Comparison of ENCODE assay signal across 45 mouse cellular contexts in the genomic region with DNA sequence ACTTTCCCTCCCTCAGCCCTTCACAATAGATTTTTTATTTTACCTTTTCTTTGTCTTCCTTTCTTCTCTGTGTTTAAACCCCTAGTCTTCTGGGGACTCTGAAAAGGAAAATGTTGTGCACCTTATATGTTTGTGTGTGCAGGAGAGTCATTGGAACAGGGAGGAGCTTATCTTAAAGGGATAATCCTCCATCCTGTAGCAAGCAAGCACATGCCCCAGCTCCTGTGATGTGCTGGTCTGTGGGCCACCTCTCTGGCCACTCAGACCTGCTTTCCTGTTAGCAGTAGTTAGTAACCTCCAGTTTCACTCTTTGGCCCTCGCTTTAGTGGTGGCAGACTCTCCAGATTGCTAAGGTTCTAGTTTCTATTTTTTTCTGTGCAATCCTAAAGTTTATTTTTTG. TPM values are rescaled to one million over a fixed set of nuclear protein-coding genes. Genes with fewer than 3 reads are reported as not detected.
"Had no signal": no experiment of that assay in that cellular context is flagged by ENCODE, and none has a peak within 500 bp of the region (broad histone marks: within the 10 kb centered on the region; RNA-seq: fewer than 3 reads in every experiment).

A gene (minus strand): TSS at position 101 of the 400 bp plus-strand sequence.

- H3K27ac ChIP-seq: left cerebral cortex, adult 2 months; limb, embryonic 10.5 days; limb, embryonic 12.5 days; limb, embryonic 13.5 days; limb, embryonic 15.5 days; liver, embryonic 12.5 days; liver, embryonic 13.5 days; liver, embryonic 14.5 days; liver, embryonic 15.5 days; lung, embryonic 15.5 days; macrophage; midbrain, embryonic 10.5 days; midbrain, embryonic 12.5 days; midbrain, embryonic 13.5 days; midbrain, embryonic 15.5 days; neural tube, embryonic 12.5 days had no signal

- H3K4me1 ChIP-seq: limb, embryonic 10.5 days; limb, embryonic 12.5 days; limb, embryonic 13.5 days; limb, embryonic 15.5 days; liver, embryonic 12.5 days; liver, embryonic 13.5 days; liver, embryonic 15.5 days; lung, embryonic 15.5 days; megakaryocyte, embryonic 14.5 days; midbrain, embryonic 10.5 days; midbrain, embryonic 12.5 days; midbrain, embryonic 13.5 days; midbrain, embryonic 15.5 days; neural tube, embryonic 12.5 days had no signal

- DNase-seq: left cerebral cortex, postnatal 4 days; liver; liver, embryonic 13.5 days; lung, adult 18-20 months; lung, embryonic 14.5 days; lung, postnatal 10 days; lung, postnatal 14 days; lung, postnatal 36 days; lung, postnatal 4 days; midbrain, embryonic 14.5 days had no signal

- H3K4me2 ChIP-seq: limb, embryonic 12.5 days; limb, embryonic 13.5 days; limb, embryonic 15.5 days; liver, embryonic 11.5 days; liver, embryonic 12.5 days; liver, embryonic 13.5 days; liver, embryonic 15.5 days; lung, embryonic 14.5 days; lung, embryonic 15.5 days; midbrain, embryonic 11.5 days; midbrain, embryonic 12.5 days; midbrain, embryonic 13.5 days; midbrain, embryonic 15.5 days; neural tube, embryonic 12.5 days had no signal

- H3K27me3 ChIP-seq: limb, embryonic 12.5 days; limb, embryonic 13.5 days; limb, embryonic 15.5 days; liver, embryonic 12.5 days; liver, embryonic 13.5 days; liver, embryonic 15.5 days; lung, embryonic 15.5 days; megakaryocyte, embryonic 14.5 days; midbrain, embryonic 12.5 days; midbrain, embryonic 13.5 days; midbrain, embryonic 15.5 days; neural tube, embryonic 12.5 days had no signal

- H3K9me3 ChIP-seq: limb, embryonic 10.5 days; limb, embryonic 12.5 days; limb, embryonic 13.5 days; limb, embryonic 15.5 days; liver, embryonic 12.5 days; liver, embryonic 13.5 days; liver, embryonic 15.5 days; lung, embryonic 15.5 days; midbrain, embryonic 10.5 days; midbrain, embryonic 12.5 days; midbrain, embryonic 13.5 days; midbrain, embryonic 15.5 days; neural tube, embryonic 12.5 days had no signal

- H3K4me3 ChIP-seq: left cerebral cortex, adult 2 months; limb, embryonic 10.5 days; limb, embryonic 12.5 days; limb, embryonic 13.5 days; limb, embryonic 15.5 days; liver, embryonic 12.5 days; liver, embryonic 13.5 days; liver, embryonic 15.5 days; lung, embryonic 15.5 days; megakaryocyte, embryonic 14.5 days; midbrain, embryonic 10.5 days; midbrain, embryonic 12.5 days; midbrain, embryonic 13.5 days; midbrain, embryonic 15.5 days; myocyte; neural tube, embryonic 12.5 days had no signal

- ATAC-seq: liver, embryonic 12.5 days; midbrain, embryonic 13.5 days; midbrain, embryonic 15.5 days; midbrain, embryonic 16.5 days had no signal

- H3K36me3 ChIP-seq: limb, embryonic 10.5 days; limb, embryonic 12.5 days; limb, embryonic 13.5 days; limb, embryonic 15.5 days; liver, embryonic 12.5 days; liver, embryonic 13.5 days; liver, embryonic 15.5 days; lung, embryonic 15.5 days; midbrain, embryonic 10.5 days; midbrain, embryonic 12.5 days; midbrain, embryonic 13.5 days; midbrain, embryonic 15.5 days; neural tube, embryonic 12.5 days had no signal

- H3K9ac ChIP-seq: limb, embryonic 12.5 days; limb, embryonic 13.5 days; limb, embryonic 15.5 days; liver, embryonic 12.5 days; liver, embryonic 13.5 days; liver, embryonic 14.5 days; liver, embryonic 15.5 days; lung, embryonic 14.5 days; lung, embryonic 15.5 days; midbrain, embryonic 12.5 days; midbrain, embryonic 13.5 days; midbrain, embryonic 15.5 days; neural tube, embryonic 12.5 days had no signal

RNA-seq across cellular contexts. Expression of the gene that starts here (rescaled TPM):
- total RNA-seq: left cerebral cortex, adult 18-20 months; left cerebral cortex, adult 2 months; left cerebral cortex, adult 8-10 months; left cerebral cortex, postnatal 10 days; left cerebral cortex, postnatal 14 days; left cerebral cortex, postnatal 25 days; left cerebral cortex, postnatal 36 days; left cerebral cortex, postnatal 4 days; megakaryocyte progenitor cell, adult 5-6 weeks; megakaryocyte, adult 5-6 weeks; megakaryocyte-erythroid progenitor cell, adult 5-6 weeks; midbrain, postnatal 0 days; monocyte, adult 5-6 weeks had no signal
- polyA plus RNA-seq: limb, embryonic 10.5 days; limb, embryonic 11.5 days; limb, embryonic 12.5 days; limb, embryonic 13.5 days; limb, embryonic 15.5 days; liver, embryonic 11.5 days; liver, embryonic 12.5 days; liver, embryonic 13.5 days; liver, embryonic 14.5 days; liver, embryonic 15.5 days; liver, embryonic 16.5 days; lung, embryonic 14.5 days; lung, embryonic 15.5 days; lung, embryonic 16.5 days; macrophage; midbrain, embryonic 10.5 days; midbrain, embryonic 11.5 days; midbrain, embryonic 12.5 days; midbrain, embryonic 13.5 days; midbrain, embryonic 14.5 days; midbrain, embryonic 15.5 days; midbrain, embryonic 16.5 days; midbrain, postnatal 0 days; myocyte; neural tube, embryonic 11.5 days; neural tube, embryonic 12.5 days had no signal
